Mouse (Mus musculus) brain, embryonic 14.5 days (tissue): ENCODE results near the gene Pyroxd2.

Source experiments
- CTCF ChIP-seq: fragments of 200-500 bp; IDR thresholded peaks from 2 replicates; pipeline ENCODE4 v1.5.1; 2012; ENCODE audit warnings: inconsistent platforms, mild to moderate bottlenecking, moderate library complexity, borderline replicate concordance; ENCODE audit not compliant: insufficient read depth, insufficient read length; ENCODE audit errors: extremely low read depth
- POLR2A ChIP-seq: fragments of 200-500 bp; IDR thresholded peaks from 2 replicates; pipeline ENCODE4 v1.6.1; 2012; ENCODE audit warnings: mild to moderate bottlenecking, inconsistent platforms, borderline replicate concordance; ENCODE audit not compliant: poor library complexity, insufficient read depth, insufficient read length, severe bottlenecking; ENCODE audit errors: extremely low read depth

DNA sequence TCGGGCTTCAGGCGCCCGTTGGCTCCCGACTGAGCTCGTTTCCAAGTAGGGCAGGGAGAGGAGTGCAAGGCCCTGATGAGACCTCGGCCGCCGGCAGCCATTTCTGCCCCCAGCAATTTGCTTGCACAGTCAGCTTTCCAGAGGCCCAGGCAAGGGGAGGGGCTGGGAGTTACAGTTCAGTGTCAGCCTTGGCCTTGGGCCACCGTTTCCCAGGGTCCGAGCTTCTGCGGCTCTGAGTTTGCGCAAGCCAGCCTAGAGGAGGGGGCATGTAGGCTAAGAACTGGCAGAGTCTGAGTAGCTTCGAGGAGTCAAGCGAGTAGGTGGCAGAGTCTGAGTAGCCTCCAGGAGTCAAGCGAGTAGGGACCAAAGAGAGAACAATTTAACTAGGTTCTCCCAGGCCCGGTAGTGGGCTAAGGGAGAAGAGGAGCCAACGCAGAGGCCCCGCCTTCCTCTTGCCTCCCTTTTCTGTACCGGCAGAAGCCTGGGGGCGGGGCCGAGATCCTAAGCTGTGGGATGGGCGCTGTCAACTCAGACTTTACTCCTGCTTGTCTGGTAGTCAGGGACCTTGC is at the start of gene Pyroxd2:
- TF ChIP-seq CTCF (no peak), POLR2A (no peak)
